Mouse (Mus musculus): Measurements from ENCODE around the gene Lrrc8c. TPM values are rescaled to one million over a fixed set of nuclear protein-coding genes. Genes with fewer than 3 reads are reported as not detected.

Gene Lrrc8c
- polyA plus RNA-seq, 1 experiment, result 14.7 TPM

- no peak overlapping the region for H3K4me3 ChIP-seq (ENCODE audit: control insufficient read depth, low read depth, low read length)
- H3K27me3 ChIP-seq (ENCODE audit: control insufficient read depth, insufficient read depth, low read length), result no peaks in the 10 kb centered on the region
- no peak for TF ChIP-seq POLR2A (IDR thresholded peaks at IDR 0.05; ENCODE audit: control insufficient read depth, low read depth, low read length)
- TF ChIP-seq CTCF (IDR thresholded peaks at IDR 0.05; ENCODE audit: control insufficient read depth, insufficient read depth, insufficient replicate concordance, low read depth, low read length), result no peak
- H3K27ac ChIP-seq (ENCODE audit: control insufficient read depth, insufficient read depth, low read depth, low read length), result no peak overlapping the region
- no peaks in the 10 kb centered on the region for H3K4me1 ChIP-seq (ENCODE audit: control insufficient read depth, insufficient read depth, low read length)
- H3K36me3 ChIP-seq (ENCODE audit: control insufficient read depth, insufficient read depth, low read length), result no peaks in the 10 kb centered on the region
Observed at GRCm38 (mm10) chr5:105530576-105530975, 11.4 kb downstream of the Lrrc8c start.

GRCm38 (mm10) chr5:105535186-105535585 lies 16.0 kb downstream of the Lrrc8c start:
- TF ChIP-seq POLR2A (IDR thresholded peaks at IDR 0.05; ENCODE audit: control insufficient read depth, low read depth, low read length) (no peak), CTCF (IDR thresholded peaks at IDR 0.05; ENCODE audit: control insufficient read depth, insufficient read depth, insufficient replicate concordance, low read depth, low read length) (no peak)
- H3K27me3 ChIP-seq (ENCODE audit: control insufficient read depth, insufficient read depth, low read length), result no peaks in the 10 kb centered on the region
- no peak overlapping the region for H3K4me3 ChIP-seq (ENCODE audit: control insufficient read depth, low read depth, low read length)
- no peak overlapping the region for H3K27ac ChIP-seq (ENCODE audit: control insufficient read depth, insufficient read depth, low read depth, low read length)
- no peaks in the 10 kb centered on the region for H3K4me1 ChIP-seq (ENCODE audit: control insufficient read depth, insufficient read depth, low read length)
- H3K36me3 ChIP-seq (ENCODE audit: control insufficient read depth, insufficient read depth, low read length), result no peaks in the 10 kb centered on the region

- no peak for TF ChIP-seq CTCF (IDR thresholded peaks at IDR 0.05; ENCODE audit: control insufficient read depth, insufficient read depth, insufficient replicate concordance, low read depth, low read length)
- no peak for TF ChIP-seq POLR2A (IDR thresholded peaks at IDR 0.05; ENCODE audit: control insufficient read depth, low read depth, low read length)
- no peak overlapping the region for H3K4me3 ChIP-seq (ENCODE audit: control insufficient read depth, low read depth, low read length)
- H3K27me3 ChIP-seq (ENCODE audit: control insufficient read depth, insufficient read depth, low read length), result no peaks in the 10 kb centered on the region
- H3K36me3 ChIP-seq (ENCODE audit: control insufficient read depth, insufficient read depth, low read length), result no peaks in the 10 kb centered on the region
- H3K4me1 ChIP-seq (ENCODE audit: control insufficient read depth, insufficient read depth, low read length), result no peaks in the 10 kb centered on the region
- no peak overlapping the region for H3K27ac ChIP-seq (ENCODE audit: control insufficient read depth, insufficient read depth, low read depth, low read length)
Observed at GRCm38 (mm10) chr5:105536172-105536571, 17.0 kb downstream of the Lrrc8c start.

GRCm38 (mm10) chr5:105537101-105537723 lies 18.0 kb downstream of the Lrrc8c start:
- no peak overlapping the region for H3K4me3 ChIP-seq (ENCODE audit: control insufficient read depth, low read depth, low read length)
- TF ChIP-seq POLR2A (IDR thresholded peaks at IDR 0.05; ENCODE audit: control insufficient read depth, low read depth, low read length), result no peak
- no peak for TF ChIP-seq CTCF (IDR thresholded peaks at IDR 0.05; ENCODE audit: control insufficient read depth, insufficient read depth, insufficient replicate concordance, low read depth, low read length)

GRCm38 (mm10) chr5:105541051-105541450 lies 21.9 kb downstream of the Lrrc8c start:
- H3K36me3 ChIP-seq (ENCODE audit: control insufficient read depth, insufficient read depth, low read length), result no peaks in the 10 kb centered on the region
- H3K4me1 ChIP-seq (ENCODE audit: control insufficient read depth, insufficient read depth, low read length), result no peaks in the 10 kb centered on the region
- TF ChIP-seq CTCF (IDR thresholded peaks at IDR 0.05; ENCODE audit: control insufficient read depth, insufficient read depth, insufficient replicate concordance, low read depth, low read length), result no peak
- no peak for TF ChIP-seq POLR2A (IDR thresholded peaks at IDR 0.05; ENCODE audit: control insufficient read depth, low read depth, low read length)
- H3K27ac ChIP-seq (ENCODE audit: control insufficient read depth, insufficient read depth, low read depth, low read length), result no peak overlapping the region
- H3K27me3 ChIP-seq (ENCODE audit: control insufficient read depth, insufficient read depth, low read length), result no peaks in the 10 kb centered on the region
- H3K4me3 ChIP-seq (ENCODE audit: control insufficient read depth, low read depth, low read length), result no peak overlapping the region

More at GRCm38 (mm10) chr5:105537101-105537723, 18.0 kb downstream of the Lrrc8c start:
- no peaks in the 10 kb centered on the region for H3K36me3 ChIP-seq (ENCODE audit: control insufficient read depth, insufficient read depth, low read length)
- H3K27ac ChIP-seq (ENCODE audit: control insufficient read depth, insufficient read depth, low read depth, low read length), result no peak overlapping the region
- H3K27me3 ChIP-seq (ENCODE audit: control insufficient read depth, insufficient read depth, low read length), result no peaks in the 10 kb centered on the region
- no peaks in the 10 kb centered on the region for H3K4me1 ChIP-seq (ENCODE audit: control insufficient read depth, insufficient read depth, low read length)

GRCm38 (mm10) chr5:105545126-105545525 lies 25.9 kb downstream of the Lrrc8c start:
- no peaks in the 10 kb centered on the region for H3K4me1 ChIP-seq (ENCODE audit: control insufficient read depth, insufficient read depth, low read length)
- no peaks in the 10 kb centered on the region for H3K36me3 ChIP-seq (ENCODE audit: control insufficient read depth, insufficient read depth, low read length)
- TF ChIP-seq CTCF (IDR thresholded peaks at IDR 0.05; ENCODE audit: control insufficient read depth, insufficient read depth, insufficient replicate concordance, low read depth, low read length) (no peak), POLR2A (IDR thresholded peaks at IDR 0.05; ENCODE audit: control insufficient read depth, low read depth, low read length) (no peak)
- no peak overlapping the region for H3K27ac ChIP-seq (ENCODE audit: control insufficient read depth, insufficient read depth, low read depth, low read length)
- H3K4me3 ChIP-seq (ENCODE audit: control insufficient read depth, low read depth, low read length), result no peak overlapping the region
- H3K27me3 ChIP-seq (ENCODE audit: control insufficient read depth, insufficient read depth, low read length), result no peaks in the 10 kb centered on the region

- Histone ChIP-seq H3K4me1 (ENCODE audit: control insufficient read depth, insufficient read depth, low read length) (no peaks in the 10 kb centered on the region), H3K27me3 (ENCODE audit: control insufficient read depth, insufficient read depth, low read length) (no peaks in the 10 kb centered on the region), H3K4me3 (ENCODE audit: control insufficient read depth, low read depth, low read length) (no peak overlapping the region), H3K27ac (ENCODE audit: control insufficient read depth, insufficient read depth, low read depth, low read length) (no peak overlapping the region), H3K36me3 (ENCODE audit: control insufficient read depth, insufficient read depth, low read length) (no peaks in the 10 kb centered on the region)
- no peak for TF ChIP-seq POLR2A (IDR thresholded peaks at IDR 0.05; ENCODE audit: control insufficient read depth, low read depth, low read length)
- TF ChIP-seq CTCF (IDR thresholded peaks at IDR 0.05; ENCODE audit: control insufficient read depth, insufficient read depth, insufficient replicate concordance, low read depth, low read length), result no peak
Observed at GRCm38 (mm10) chr5:105547115-105547514, 27.9 kb downstream of the Lrrc8c start.
